Mouse (Mus musculus): ENCODE measurements at regions not wholly inside any gene's neighbourhood (a gene's known extent, or its start where the extent isn't known, plus 50 kb on each side); places are given as distances from the start of the nearest gene placed in this dataset.

DNA sequence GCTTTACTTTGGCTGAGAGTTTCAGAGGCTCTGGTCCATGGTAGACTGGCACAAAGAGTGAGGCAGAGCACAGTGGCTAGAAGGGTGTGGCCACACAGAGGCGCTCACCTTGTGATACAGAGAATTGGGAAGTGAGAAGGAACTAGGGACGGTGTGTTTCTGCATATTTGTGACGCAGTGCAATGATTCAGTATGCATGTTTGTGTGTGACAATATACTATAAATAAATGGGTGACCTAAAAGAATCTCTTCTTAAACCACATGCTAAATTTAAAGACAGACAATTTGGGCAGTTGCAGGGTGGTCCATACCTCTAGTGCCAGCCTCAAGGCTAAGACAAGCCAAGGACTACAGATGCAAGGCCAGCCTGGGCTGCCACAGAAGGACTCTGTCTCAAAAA is 75.0 kb downstream of the Aipl1 start:
- TF ChIP-seq POLR2A (IDR thresholded peaks at IDR 0.05; ENCODE audit: low read depth, low read length) (no peak), MEF2A (IDR thresholded peaks at IDR 0.05; ENCODE audit: borderline replicate concordance, low read depth, low read length) (peak; percentile 97), CTCF (conservative IDR thresholded peaks at IDR 0.05 in 1 of 2, IDR thresholded peaks at IDR 0.05 in 1 of 2; ENCODE audit: low read depth in 2 of 2, low read length in 2 of 2) (peak in 1 of 2 experiments; percentile 54; a peak in 2 of 4 replicates), ELF1 (IDR thresholded peaks at IDR 0.05; ENCODE audit: low read depth, low read length) (peak; percentile 65; the same call in 1 of the 2 replicates), HCFC1 (IDR thresholded peaks at IDR 0.05; ENCODE audit: low read depth, low read length) (peak; percentile 25; the same call in 1 of the 2 replicates), KAT2A (IDR thresholded peaks at IDR 0.05; ENCODE audit: insufficient replicate concordance, low read length) (no peak), MXI1 (IDR thresholded peaks at IDR 0.05; ENCODE audit: low read depth, low read length) (0 out of 2 replicates have a peak, but pooled peaks have one; percentile 37), NRF1 (IDR thresholded peaks at IDR 0.05; ENCODE audit: low read depth, low read length) (no peak), SIN3A (IDR thresholded peaks at IDR 0.05; ENCODE audit: low read length) (peak; percentile 51; the same call in 1 of the 2 replicates), ETS1 (conservative IDR thresholded peaks at IDR 0.05; ENCODE audit: low read depth, low read length) (peak; percentile 84)

Data from CH12.LX (cell line).